Mouse (Mus musculus) gastrocnemius, adult 18-20 months (tissue): ENCODE data around the gene 2610507B11Rik. TPM values are rescaled to one million over a fixed set of nuclear protein-coding genes. Genes with fewer than 3 reads are reported as not detected.

Source experiments
- DNase-seq: peaks from one replicate; pipeline ENCODE4 v3.0.0; 2021; ENCODE audit warnings: low spot score
- total RNA-seq, 2 experiments: library from RNA; stranded (reverse); gene quantifications; 2 replicates each; pipeline ENCODE4 v1.2.3; 2021

The 2610507B11Rik gene
- total RNA-seq, 2 experiments from 2014 or later = 200 to 204 TPM

DNA sequence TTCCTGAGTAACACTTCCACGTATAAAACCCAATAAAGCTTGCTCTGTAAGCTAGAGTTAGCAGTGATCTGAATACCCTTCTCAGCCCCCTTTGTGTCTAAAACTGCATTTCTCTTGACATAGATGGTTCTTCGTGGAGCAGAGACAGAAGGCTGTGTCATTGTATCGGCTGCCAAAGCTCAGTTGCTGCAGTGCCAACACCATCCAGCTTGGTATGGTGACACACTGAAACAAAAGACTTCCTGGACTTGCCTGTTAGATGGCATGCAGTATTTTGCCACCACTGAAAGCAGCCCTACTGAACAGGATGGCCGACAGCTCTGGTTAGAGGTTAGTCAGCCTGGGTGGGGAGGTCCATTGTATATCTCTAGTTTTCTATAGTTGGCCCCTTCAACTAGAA, 18.0 kb downstream of the 2610507B11Rik start:
- DNase-seq = no peak

DNA sequence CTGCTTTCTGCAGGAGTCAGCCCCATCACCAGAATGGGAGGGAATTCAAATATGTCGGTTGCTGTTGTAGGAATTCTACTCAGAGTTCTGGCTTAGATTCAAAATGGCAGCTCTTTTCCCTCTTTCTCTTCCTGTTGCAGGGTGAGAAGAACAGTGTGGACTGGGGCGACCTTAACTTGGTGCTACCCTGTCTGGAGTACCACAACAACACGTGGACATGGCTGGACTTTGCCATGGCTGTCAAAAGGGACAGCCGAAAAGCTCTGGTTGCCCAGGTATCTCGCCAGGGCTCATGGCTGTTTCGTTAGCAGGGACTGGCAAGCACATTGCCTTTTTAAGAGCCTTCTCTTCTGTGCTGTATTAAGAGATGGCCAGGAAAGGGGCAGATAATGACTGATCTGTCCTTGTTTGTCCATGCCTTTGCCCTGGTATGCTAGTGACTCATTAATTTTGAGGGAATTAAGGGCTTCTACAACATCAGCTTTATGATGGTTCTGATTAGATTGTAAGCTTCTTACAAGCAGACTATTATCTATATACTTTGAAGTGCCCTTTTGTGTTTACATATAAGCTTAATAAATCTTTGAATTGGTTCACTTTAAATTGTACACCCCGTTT, 27.7 kb downstream of the 2610507B11Rik start:
- no peak for DNase-seq

DNA sequence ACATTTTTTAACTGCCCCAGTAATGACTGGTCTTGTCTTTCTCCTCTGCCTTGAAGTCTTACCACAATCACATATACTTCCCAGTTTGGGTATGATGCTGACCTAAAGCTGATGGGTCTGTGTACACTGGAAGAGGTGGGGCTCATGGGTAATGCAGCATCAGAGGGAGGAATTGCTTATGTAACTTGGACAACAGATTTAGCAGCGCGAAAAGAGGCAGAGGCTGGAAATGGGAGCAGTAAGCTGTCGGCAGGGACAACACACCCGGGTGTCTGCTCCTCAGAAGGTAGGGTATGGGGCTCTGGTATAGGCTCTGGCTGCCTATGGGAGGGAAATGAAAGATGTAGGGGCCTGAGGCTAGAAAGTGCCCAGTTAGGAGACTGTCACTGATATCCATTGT, 29.1 kb downstream of the 2610507B11Rik start, which contains the start of gene BC030499:
TSS of gene BC030499 (plus strand) at position 188 of the 400 bp plus-strand sequence.
- no peak for DNase-seq

DNA sequence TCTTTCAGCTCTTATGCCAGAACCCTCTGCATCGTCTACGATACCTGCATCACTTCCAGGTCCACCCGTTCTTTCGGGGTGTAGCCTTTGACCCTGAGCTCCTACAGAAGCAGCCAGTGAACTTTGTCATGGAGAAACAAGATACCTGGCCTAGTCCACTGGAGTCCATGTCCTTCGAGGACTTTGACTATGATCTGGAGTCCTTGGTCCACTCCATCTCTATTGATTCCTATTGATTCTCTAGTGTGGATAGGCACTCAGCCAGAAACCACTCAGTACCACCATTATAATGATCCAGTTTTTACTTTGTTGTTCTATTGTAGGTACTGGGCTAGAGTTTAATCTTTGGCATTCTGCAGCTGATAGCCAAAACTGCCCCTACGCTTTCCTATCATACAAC, 33.0 kb downstream of the 2610507B11Rik start:
- DNase-seq = no peak

DNA sequence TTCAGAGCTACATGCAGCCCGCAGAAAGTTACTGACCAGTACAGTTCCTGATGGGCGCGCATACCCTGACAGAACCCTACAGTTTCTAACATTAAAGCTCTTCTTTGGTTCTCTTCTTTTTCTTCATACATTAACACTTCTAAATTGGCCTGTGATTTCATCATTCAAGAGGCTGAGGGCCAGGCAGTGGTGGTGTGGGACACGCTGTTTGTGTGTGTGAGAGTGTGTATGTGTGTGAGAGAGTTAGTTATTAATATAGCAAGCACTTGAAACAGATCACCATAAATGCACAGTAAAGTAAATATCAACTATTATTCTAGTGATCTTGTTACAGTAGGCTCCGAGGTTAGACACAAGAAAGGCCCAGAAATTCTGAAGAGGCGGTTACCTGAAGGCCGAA, 39.4 kb downstream of the 2610507B11Rik start:
- no peak for DNase-seq

DNA sequence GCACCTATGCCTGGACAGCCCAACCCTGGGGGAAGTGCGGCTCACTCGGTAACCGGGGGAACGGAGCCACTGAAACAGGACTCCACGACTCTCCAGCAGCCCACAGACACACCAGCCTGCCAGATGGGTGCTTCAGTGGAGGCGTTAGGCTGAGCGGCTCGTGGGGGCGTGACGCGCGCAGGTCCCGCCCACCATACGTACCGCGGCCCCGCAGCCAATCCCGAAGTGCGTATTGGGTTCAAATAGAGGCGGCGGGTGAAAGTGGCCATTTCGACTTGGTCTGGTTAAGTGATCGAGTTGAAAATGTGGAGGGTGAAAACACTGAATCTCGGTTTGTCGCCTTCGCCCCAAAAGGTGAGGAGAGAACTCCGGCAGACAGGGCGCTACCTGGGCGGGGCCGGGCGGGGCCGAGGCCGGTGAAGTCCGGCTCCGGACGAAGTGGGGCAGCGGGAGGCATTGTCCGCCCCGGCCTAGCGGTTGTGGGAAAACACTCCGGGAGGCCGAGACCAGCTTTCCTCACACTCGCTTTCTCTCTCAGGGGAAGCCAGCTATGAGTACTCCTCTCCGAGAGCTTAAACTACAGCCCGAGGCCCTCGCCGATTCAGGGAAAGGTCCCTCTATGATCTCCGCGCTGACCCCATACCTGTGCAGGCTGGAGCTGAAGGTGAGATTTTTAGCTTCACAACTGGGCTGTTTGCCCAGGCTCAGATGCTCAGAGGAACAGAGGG, 40.0 kb downstream of the 2610507B11Rik start, which contains the start of gene Spag5:
TSS of gene Spag5 (plus strand) at position 173 of the 728 bp plus-strand sequence.
- DNase-seq = peak; percentile 91

DNA sequence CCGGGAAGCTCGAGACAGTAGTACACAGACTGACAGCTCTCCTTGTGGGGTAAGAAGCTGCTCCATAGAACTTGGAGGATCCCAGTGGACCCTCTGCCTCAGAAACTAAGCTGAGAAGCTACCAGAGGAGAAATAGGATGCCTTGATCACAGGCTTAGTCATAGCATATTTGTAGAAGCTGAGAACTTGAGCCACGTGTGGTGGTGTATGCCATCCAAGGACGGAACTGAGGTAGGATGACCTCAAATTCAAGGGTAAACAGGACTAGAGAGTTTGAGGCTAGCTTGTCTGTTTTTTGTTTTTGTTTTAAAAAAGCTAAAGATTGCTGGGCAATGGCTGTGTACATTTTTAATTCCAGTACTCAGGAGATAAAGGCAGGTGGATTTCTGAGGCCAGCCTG, 43.7 kb downstream of the 2610507B11Rik start:
- DNase-seq = peak; percentile 32

DNA sequence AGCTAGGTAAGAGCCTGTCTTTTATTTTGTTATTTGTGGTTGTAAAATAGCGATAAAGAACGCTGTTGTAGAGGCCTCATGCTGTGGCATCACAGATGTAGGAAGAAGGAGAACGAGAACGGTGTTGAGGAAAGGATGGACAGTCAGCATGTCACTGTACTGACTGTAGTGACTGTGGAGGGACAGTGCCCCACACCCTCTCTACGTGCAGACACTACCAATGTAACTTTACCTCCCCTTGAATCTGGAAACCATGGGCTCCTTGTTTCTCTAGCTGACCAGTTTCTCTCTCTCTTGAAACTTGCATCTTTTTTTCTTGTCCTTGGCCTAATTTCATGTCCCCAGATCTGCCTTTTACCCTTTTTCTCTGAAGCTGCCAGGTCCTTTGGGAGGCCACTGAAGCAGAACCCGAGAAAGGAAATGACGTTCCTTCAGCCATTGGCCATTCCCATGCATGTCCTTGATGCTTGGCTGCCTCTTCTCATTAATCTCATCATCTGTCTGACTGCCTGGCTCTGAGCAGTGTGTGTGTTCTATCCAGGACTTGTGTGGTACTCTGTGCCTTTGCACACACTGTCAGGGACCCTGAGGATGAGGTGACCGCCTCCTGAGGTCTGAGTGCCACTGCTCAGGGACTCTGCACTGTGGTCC, 49.4 kb downstream of the 2610507B11Rik start:
- no peak for DNase-seq

DNA sequence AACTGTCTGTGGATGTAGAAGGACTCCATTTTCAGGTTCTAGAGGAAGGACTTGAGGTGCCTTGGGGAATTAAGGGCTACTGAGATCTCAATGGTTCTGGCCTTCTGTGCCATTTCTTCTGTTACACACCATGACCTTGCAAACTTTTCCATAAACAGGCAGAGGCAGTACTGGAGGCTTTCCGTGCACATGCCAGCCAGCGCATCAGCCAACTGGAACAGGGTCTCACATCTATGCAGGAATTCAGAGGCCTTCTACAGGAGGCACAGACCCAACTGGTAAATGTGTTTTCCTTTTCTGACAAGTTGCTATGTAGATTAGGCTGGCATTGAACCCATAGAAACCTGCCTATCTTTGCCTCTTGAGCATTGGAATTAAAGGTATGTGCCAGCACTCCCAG, 52.1 kb downstream of the 2610507B11Rik start:
- DNase-seq = no peak

DNA sequence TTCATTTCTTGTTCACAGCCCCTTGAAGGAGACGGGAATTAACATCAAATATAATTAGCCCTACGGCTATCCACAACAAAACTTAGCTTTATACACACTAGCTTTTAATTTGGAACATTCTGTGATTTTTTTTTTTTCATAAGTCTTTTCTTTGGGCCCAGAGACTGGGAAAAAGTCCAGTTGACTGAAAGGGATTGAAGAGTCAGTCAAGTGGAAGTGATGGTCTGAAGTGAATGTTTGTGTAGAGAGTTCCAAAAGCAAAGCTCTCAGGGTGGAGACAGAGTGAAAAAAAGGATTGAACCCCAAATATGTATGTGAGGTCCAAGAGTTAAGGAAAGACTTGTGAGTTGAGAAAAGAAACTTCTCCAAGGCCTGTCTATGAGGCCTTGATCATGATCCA, 56.9 kb downstream of the 2610507B11Rik start:
- DNase-seq = no peak

DNA sequence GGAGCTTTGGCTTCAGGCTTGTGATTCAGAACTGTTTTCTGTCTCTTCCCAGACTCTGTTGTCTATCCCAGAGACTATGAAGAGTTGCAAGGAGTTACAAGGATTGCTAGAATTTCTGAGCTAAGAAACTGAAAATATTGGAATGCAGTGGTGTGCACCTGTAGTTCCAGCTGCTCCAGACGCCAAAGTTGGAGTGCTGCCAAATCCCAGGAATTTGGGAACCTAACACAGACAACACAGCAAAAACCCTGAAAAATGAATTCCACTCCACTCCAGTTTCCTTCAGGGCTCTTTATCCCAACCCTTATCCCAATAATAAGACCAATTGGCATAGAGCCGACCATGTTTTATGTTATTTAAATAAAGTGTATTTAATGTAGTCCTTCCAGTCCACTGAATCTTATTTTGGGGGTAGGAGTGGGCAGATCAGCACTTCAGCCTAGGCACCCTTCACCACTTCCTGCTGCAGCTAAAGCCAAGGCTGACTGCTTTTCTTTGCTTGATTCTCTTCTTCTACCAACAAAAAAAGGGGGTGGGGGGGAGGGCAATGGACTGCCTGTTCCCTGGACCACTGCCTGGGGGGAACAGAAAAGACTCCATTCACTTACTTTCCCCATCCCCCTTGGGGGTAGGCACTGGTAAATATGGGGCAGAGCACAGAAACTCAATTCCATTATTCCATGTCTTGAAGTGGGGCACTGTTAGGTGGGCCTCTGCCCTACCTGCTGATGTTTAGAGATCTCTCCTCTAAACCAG, 60.7 kb downstream of the 2610507B11Rik start:
- no peak for DNase-seq

DNA sequence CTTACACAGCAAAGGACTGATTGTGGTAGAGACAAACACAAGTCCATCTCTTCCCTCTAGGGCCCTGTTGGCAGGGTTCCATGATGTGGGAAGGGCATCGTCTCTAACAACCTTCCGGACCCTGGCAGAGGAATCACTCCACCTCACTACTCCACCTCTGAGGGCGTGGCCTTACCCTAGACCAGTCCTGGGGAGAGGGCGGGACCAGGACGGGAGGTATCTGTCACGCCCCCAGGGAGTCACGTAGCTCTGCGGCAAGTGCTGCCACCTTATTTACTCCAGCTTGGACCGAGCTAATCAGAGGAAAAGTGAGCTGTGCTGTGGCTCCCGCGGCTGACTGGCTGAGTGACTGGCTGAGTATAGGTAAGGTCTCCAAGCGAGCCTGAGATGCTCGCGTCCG, 61.3 kb downstream of the 2610507B11Rik start, which contains the start of gene Aldoc:
TSS of gene Aldoc (plus strand) at position 109 of the 400 bp plus-strand sequence.
- peak; percentile 69 for DNase-seq

DNA sequence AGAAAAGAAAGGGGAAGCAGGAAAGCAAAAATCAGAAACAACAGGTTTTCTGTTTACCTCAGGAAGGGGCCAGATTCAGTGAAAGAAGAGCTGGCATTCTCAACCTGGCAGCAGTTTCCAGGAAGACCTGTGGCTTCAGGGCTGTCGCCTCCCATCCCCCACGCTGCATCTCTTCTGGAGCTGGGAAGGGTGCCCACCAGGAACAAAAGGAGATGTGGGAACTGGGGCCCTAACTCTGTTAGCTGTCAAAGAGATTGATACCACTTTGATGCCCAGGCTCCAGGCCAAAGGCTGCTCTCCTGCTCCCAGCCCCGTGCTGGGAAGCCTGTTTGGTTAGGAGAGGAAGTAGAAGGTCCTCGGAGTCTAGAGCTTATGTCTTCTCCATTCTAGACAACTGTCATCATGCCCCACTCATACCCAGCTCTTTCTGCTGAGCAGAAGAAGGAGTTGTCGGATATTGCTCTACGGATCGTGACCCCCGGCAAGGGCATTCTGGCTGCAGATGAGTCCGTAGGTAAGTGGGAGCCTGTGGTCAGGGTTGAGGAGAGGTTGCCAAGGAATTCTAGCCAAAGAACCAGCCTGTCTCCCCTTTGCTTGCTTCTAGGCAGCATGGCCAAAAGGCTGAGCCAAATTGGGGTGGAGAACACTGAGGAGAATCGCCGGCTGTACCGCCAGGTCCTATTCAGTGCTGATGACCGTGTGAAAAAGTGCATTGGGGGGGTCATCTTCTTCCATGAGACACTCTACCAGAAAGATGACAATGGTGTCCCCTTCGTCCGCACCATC, 62.6 kb downstream of the 2610507B11Rik start:
- no peak for DNase-seq

DNA sequence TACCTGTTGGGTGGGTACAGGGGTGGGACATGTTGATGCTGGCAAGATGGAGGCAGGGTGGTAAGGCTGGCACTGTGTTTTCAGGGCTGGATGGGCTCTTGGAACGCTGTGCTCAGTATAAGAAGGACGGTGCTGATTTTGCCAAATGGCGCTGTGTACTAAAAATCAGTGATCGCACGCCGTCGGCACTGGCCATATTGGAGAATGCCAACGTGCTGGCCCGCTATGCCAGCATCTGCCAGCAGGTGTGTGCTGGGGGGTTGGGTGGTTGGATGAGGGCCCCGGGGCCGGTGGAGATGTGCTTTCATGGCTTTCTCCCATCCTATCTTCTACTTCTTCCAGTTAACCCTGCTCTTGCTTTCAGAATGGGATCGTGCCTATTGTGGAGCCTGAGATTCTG, 63.4 kb downstream of the 2610507B11Rik start:
- no peak for DNase-seq

DNA sequence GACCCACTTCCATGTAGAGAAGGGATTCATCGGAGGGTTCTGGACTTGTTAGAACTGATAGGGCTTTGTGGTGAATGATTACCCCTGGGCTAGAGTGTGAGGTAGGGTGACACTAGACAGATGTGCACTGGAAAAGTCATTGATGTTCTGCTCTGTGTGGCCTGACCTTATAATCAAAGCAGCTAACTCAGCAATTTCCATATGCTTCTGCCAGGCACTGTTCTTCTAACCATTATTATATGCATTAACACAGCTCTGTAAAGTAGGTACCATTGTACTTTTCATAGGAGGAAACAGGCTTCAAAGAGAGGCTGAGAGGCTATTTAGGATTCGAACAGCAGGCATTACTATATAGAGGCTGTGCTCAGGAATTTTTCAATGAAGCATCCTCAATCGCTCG, 65.7 kb downstream of the 2610507B11Rik start:
- no peak for DNase-seq

DNA sequence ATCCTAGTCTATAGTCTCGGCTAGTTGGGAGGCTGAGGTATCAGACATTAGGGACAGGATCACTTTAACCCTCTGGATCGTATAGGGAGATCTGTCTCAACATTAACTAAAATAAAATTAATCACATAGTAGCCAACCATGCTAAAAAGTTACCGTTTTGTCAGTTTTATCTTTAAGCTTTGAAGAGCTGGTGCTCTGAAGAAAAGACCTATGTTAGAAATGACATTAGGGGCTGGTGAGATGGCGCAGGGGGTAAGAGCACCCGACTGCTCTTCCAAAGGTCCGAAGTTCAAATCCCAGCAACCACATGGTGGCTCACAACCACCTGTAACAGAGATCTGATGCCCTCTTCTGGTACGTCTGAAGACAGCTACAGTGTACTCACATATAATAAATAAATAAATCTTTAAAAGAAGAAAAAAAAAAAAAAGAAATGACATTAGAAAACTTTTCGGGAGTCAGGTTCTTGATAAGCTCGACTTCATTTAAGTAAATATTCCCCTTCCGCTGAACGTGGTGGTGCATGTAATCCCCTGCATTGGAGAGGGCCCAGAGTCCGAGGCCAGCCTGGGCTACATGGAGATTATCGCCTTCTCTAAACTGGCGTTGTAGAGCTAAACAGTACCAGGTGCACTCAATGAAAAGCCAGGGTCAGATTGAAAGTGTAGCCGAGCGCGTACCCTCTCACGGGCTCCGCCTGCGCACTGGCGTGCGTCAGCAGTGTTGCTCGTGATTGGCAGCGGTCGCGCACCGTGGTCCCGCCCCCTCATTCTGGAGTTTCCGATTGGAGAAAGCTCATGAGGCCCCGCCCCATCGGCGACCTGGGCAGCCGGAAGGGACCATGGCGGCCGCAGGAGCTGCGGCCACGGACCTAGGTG, 66.3 kb downstream of the 2610507B11Rik start, which contains the start of gene Pigs:
TSS of gene Pigs (plus strand) at position 782 of the 878 bp plus-strand sequence.
- DNase-seq = peak; percentile 98

DNA sequence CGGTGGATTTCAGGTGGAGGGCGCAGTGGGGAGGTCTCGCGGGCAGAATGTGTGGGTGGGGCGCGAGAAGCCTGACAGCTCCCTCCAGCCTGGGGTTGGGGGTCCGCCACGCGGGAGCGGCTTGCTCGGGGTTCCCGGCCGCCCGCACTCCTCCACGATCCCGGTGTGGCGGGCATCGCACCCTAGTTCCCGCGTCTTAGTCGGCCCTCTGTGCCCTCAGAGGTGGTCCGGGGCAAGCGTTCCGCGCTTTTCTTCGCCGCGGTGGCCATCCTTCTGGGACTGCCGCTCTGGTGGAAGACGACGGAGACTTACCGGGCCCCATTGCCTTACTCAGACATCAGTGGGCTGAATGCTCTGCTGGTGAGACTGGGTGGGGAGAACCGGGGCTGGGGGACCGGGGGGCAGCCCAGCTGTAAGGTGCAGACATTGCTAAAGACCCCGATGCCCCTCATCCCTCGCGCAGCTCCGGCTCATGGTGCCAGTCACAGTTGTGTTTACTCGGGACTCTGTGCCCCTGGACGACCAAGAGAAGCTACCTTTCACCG, 67.0 kb downstream of the 2610507B11Rik start:
- no peak for DNase-seq

DNA sequence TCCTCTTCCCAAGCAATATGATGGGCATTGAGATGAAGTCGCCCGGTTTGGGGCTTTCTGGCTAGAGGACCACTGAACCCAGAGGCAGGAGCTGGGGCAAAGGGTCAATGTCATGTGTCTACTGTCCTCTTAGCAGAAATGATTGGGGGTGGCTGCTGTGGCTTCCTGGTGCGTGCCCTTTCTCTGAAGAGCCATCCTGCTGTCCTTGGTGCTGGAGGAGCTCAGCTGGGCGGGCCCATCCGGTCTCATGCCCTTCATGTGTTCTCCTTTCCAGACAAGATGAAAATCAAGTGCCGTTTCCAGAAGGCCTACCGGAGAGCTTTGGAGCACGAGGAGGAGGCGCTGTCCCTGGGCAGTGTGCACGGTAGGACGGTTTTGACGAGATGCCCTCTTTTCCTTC, 71.1 kb downstream of the 2610507B11Rik start:
- DNase-seq = no peak

DNA sequence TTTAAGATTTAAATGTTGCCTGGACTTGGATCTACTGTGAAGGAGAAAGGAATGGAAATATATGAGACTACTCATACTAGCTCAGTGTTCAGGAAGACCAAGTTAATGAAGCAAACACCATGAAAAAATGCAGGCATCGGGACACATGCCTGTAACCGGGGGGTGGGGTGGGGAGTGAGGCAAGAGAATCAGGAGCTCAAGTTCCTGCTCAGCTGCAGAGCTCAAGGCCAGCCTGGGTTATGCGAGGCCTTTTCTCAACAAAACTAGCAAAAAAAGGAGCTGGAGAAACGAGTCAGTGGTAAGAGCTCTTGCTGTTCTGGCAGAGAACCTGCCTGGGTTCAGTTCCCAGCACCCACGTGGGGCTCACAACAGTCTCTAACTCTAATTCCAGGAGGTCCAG, 72.4 kb downstream of the 2610507B11Rik start:
- no peak for DNase-seq
